Mouse (Mus musculus): ENCODE results near the gene Lipi.

The Lipi gene

DNA sequence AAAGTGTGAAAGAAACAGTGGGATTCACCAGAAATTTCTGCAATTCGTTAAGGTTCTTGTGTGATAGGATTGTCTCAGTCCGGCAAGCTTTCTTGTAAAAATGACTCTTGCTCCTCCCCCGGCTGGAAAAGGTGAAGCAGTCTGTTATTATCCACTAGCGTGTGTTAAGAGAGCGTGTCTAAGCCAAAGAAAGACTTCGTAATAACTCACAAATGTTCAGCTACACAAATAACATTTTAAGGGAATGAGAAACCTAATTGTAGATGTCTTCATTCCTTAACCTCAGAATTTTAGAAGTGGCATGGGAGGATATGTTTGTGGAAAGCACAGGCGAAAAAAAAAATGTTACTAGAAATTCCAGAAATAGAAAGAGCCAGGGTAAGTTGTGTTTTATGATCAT, at the start of gene Lipi:
Lipi (minus strand) TSS at position 101 of the 400 bp plus-strand sequence.
- no peak for DNase-seq

DNA sequence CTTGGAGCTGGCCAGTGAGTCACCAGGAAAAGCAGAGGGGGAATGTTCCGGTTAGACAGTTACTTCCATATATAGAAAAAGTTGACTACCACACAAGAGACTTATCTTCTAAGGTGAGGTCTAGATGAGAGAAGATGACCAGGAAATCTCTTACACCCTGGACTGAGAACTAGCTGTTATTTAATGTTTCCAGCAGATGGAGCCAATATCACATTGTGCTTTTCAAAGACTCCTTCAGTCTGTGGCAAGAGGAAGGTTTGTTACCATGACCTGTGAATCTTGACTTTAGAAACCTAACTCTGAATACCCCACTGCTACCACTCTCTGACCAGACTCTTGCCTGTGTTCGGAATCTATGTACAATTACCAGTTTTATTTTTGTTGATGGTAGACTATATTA, 42.0 kb upstream of the Lipi start:
- DNase-seq, result no peak

DNA sequence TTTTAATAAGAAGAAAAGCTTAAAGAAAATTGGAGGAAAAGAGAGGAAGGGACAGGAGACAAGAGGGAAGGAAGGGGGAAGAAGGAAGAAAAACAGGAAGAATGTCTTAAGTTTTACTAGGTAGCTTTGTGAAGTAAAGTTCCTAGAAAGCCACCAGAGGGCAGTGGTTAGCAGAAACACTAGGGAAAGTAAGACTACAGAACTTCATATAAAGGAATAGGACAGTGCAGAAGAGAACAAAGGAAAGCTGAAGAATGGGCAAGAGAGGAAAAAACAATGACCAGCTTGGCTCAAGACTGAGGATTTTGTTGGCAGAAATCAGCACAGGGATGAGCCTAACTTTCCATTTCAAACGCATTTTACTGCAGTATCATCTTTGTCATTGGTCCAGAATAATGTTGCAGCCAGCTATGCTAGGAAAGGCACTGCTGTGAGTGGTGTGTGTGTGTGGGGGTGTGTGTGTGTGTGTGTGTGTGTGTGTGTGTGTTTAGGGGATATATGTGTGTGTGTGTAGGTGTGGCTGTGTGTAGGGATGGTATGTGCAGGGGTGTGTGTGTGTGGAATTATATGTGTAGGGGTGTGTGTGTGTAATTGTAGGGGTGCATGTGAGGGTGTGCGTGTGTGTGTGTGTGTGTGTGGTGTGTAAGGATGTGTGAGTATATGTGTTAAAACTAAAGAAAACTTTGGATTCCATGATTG, 31.9 kb upstream of the Lipi start:
- DNase-seq, result no peak

DNA sequence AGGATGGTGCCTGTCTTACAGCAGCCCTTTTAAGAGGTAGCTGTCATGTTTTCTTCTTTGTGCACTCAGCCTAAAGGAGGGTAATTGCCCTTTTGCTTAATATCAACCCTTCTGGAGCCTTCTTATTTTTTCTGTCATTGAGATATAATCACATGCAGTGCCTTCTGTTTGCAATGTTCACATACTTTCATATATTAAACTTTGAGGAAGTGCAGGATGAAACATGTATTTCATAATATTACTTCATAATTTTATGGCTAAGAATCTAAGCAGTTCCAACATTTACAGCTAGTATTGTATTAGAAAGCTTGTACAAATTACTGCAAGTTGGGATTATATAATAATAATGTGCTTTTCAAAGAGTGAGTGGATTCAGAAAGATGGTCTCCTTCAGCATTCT, 26.7 kb upstream of the Lipi start:
- no peak for DNase-seq

DNA sequence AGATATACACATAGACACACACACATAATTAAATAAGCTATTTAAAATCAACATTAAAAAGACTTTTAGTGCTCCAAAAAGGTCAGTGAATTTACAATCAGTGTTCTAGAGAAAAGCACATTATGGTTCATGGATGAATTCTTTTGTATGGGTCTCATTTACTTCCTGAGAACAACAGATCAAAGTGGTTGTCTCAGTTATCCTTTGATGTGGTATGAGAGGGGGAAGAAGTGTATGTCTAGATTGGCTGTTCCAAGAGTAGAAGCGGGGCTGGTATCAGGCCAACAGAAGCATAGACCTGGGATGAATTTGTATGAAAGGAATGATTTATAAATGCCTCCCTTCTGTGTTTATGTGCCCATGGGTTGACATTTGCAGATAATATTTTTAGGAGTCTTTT, 20.6 kb upstream of the Lipi start:
- DNase-seq, result no peak

DNA sequence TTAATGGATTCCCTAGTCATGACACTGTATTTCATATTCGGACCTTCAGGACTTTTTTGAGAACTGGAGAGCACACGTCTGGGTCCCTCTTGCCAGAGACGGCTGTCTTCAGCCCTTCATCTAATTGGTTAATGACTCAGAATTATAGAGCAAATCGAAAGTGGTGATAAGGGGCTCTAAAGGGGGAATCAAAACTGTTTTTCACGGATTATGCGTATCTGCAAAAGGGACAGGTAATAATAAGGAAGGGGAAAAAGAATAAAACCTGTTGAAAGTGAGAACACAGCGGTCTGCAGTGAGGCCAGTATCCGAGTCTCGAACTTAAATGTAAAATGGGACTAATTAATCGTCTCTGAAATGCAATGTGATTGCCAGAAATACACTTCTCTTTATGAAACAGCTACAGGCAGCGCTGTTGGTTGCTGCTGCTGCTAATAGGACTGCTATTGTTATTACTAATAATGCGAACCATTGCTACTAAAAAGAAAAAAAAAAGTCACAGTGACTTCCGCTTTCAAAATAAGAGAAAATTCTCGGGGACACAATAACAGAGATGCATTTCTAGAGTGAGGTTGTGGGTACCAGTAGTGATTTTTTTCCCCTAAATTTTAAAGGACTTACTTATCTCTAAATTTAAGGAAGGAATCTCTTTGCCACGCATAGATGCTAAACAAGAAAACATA, 7.8 kb upstream of the Lipi start:
- DNase-seq, result no peak

DNA sequence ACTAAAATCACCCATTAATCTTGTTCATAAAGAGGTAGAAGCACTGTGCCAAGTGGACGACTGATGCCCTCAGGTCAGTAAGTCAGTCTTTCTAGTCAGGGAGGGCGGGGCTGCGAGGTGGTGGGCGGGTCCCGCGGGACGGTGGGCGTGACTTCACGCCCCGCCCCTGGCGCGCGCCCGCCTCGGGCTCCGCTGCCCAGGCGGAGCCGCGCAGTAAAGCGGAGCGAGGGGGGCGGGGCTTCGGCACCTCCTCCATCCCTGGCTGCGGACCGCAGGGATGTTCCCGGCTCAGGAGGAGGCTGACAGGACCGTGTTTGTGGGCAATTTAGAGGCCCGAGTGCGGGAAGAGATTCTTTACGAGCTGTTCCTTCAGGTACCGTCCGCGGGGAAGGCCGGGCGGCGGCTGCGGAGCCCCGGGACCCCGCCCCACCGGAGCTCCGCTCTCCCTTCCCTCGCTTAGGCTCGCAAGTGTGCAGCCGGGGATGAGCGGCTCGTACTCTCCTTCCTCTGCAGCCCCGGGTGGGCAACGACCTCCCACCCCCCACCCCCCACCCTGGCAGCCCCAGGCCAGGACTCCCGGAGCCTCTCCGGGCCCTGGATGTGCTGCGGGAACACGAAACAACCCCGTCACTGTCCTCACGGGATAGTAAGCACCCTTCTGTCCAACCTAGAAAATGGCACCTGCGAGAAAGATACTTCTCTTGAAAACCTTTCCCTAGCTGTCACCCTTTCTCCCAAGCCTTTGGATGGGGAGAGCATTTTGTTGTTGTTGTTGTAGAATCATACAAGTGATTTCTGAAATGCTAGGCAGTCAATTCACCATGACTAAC, 7.0 kb upstream of the Lipi start, which contains the start of gene Rbm11:
Rbm11 (plus strand) TSS at position 174 of the 830 bp plus-strand sequence.
- DNase-seq, result peak; percentile 79 to 80

DNA sequence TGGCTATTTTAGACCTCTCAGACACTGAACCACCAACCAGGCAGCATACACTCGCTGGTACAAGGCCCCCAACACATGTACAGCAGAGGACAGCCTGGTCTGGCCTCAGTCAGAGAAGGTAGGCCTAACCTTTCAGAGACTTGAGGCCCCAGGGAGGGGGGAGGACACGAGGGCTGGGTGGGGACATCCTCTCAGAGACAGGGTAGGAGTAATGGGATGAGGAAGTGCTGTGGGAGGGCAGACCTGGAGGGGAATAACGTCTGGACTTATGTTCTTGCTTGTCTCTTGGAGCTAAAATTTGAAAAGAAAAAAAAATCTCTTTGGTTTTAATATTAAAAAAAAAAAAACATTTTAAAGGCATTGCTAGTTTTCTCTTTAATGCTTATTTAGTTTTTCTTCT, 605 bp upstream of the Lipi start:
- no peak for DNase-seq

DNA sequence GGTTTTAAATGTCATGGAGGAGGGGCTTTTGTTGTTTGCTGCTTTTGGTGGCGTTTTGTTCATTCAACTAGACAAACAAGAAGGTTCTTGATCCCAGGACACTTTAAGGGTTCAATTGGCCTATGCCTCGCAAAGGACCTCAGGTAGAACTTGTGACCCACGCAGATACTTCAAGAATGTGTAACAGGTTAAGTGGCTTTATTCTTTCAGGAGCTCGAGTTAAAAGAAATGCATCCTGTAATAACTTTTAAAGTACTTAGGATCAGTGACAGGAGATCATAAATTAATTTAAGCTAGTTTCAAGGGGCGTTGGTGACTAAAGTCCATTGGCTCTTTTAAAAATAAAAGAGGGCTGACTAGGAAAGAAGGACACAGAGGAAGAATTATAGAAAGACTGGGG, 3.6 kb downstream of the Lipi start:
- no peak for DNase-seq

DNA sequence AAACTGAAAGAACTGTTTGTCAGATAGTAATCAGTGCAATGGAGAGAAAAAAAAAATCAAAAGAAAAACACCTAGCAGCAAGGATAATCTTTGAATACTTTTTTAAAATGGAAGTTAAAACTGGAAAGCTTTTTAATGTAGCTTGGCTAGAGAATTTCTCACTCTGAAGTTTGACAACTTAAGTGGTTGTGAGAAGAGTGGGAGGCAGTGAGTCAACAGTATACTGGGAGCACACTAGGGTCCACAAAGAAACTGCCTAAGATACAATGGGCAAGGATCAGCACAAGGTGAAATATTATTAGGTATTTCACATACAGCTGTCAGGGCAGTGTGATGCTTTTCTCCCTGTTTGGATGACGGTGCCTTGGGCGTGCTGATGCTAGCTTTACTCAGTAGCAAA, 23.0 kb downstream of the Lipi start:
- no peak for DNase-seq

DNA sequence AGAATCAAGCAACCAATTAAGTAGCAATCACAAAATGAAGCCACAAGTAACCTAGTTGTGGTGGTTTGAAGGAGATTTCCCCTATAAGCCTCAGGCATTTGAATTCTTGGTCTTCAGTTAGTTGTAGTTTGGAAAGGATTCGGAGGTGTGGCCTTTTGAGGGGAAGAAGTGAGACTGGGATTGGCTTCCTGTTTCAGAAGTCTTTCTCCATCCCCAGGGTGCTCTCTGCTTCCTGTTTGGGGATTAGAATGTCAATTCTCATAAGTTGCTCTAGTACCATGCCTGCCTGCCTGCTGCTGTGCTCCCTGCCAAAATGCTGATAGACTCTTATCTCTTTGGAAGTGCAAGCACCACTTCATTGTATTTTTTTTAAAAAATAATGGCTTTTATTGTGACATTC, 40.6 kb downstream of the Lipi start:
- DNase-seq, result no peak

DNA sequence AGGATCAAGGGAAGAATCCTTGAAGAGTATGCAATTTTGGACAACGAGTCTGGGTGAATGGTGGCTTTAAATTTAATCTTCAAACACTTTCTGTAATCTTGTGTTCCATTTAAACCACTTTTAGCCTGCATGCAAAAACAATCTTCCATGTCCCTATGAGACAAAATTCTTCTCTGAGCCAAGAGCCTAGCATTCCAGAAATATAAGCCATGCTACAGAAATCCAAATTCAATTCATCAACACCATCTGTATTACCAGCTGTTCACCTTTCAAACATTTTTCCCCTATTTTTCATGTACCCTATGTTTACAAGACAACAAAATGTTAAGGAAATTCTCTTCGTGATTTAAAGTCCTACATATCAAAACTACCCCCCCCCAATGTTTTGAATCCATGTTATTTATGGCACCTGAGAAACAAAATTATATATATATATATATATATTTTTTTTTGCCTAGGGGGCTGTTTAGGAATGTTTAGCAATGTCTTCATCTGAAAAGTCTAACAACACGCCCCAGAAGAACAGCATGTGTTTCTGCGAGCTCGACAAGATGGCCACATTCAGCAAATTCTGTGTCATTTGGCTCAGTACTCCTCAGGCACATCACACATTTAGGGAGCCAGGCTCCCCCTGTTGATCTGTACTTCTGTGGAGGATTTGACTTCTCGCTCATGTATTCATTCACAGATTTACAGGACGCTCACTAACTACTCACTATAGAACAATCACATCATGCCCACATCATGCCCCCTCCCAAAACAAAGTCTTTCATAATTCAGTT, 47.9 kb downstream of the Lipi start:
- no peak for DNase-seq

DNA sequence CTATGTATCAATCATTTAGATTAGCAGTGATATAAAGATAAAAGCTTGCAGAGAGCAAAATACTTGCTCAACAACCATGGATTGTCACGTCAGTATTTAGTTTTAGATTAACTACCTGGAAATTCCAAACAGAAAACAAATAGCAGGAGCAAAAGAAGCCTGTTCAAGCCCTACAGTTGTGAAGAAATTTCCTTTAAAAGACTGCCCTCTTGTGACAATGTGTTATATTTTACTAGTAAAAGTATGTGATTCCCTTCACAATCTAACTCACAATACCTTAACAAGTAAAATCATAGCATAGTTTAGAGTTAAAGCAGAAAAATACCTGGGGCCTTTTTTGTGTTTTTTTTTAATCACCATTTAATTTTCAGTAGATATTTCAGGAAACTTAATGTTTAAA, 54.2 kb downstream of the Lipi start:
- DNase-seq, result no peak

DNA sequence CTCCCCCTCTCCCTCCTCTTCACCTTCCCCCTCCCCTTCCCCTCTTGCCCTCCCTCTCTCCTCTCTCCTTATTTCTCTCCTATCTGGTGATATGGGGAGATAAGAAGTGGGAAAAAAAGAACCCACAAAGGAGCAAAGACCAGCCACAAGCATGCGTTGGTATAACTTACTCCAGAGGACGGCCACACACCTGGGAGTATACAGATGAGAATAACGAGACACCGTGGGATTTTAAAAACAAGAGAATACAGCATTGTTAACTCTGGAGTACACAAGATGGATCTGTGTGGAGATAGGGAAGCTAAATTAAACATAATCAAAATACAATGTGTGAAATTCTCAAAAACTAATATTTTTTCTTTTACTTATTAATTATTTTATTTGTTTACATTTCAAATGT, 89.3 kb downstream of the Lipi start:
- no peak for DNase-seq

All from thymus, postnatal 36 days (tissue).